Mouse (Mus musculus): ENCODE measurements around the gene Olfr1375.
"Not testable (repeated sequence)": the region's sequence is repeated elsewhere in the genome, so short reads cannot be mapped to it uniquely, and the experiment has no call there.

The Olfr1375 gene

DNA sequence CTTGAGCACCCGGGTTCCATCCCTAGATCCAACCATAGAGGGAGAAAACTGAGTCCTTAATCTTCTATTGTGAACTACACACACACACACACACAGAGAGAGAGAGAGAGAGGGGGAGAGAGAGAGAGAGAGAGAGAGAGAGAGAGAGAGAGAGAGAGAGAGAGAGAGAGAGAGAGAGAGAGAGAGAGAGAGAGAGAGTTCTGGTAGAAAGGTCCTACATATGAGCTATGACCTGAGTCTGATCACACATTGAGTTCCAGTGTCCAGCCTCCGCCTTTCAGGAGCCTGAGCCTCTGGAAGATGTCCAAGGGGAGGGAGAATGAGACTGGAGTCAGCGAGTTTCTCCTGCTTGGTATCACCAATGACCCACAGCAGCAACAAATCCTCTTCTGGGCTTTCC, at the start of gene Olfr1375:
Olfr1375 (plus strand) TSS at position 301 of the 400 bp plus-strand sequence.
- in situ Hi-C loops (cut with MboI, MseI), result not testable (repeated sequence)

DNA sequence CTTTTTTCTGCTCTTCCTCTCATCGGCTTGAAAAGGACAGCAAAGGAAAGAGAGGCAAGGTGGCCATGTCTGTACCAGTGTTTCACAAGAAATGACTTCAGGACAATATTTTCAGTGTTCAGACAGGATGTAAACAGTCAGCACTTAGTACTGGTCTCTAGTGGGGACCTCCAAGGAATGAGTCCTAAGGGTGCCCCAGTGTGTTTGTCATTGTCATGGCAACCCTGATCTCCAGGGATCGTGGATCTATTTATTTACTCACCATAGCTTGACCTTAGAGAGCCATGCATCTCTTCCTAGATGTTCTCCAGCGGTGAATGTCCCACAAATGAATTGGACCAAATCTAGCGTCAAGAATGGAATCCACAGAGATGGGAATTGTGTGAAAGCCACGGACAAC, 44.6 kb upstream of the Olfr1375 start, which contains the start of gene Olfr51:
Olfr51 (plus strand) TSS at position 301 of the 400 bp plus-strand sequence.
- in situ Hi-C loops (cut with MboI, MseI), result no loop called here

DNA sequence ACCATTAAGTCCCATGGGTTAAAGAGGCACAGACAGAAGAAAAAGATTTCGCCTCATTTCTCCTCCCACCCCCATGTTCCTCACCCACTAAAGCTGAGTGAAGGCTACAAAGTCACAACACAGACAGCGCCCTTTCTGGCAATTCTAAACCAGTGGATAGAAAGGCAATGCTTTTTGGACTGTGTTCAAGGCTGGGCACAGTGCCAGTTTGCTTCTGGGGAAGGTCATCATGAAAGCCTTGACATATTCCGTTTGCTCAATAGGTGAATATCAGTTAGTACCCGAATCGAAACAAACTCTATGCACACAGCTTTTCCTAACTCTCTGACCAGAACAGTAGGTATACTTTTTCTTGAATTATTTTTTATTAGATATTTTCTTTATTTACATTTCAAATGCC, 36.1 kb upstream of the Olfr1375 start:
- in situ Hi-C loops (cut with MboI, MseI), result no loop called here

DNA sequence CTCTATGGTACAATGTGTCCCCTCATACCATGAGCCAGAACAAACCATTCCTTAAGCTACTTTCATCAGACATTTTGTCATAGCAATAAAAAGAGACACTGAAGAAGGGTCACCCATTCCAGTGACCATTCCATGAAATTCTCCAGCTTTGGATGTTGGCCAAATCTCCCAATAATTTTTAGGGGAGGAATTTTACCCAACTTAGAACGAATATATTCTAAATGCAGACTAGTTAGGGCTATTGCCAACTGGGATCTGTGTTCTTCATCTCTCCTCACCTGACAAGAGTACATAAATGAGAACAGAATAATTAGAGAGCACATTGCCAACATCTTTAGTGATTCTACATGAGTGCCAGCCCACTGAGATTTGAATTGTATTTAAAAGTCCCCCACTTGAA, 34.0 kb upstream of the Olfr1375 start, which contains the start of gene Olfr54:
Olfr54 (plus strand) TSS at position 301 of the 400 bp plus-strand sequence.
- in situ Hi-C loops (cut with MboI, MseI), result no loop called here

DNA sequence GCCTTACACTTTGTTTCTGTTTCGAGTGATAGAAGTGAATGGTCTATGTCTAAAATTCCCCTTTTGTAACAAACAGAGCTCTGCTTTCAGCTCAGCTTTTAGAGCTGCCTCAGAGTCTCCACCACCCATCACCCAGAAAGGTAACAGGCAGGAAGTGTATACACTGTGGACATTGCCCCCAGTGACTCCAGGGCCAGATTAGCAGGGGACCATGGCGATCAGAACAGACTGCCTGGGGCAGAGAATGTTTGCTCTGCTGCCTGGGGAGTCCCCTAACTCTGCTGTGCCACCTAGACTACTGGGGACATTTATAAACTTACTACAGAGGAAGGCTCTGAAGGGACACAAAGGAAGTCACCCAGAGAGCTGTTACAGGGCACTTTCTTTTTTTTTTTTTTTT, 31.6 kb upstream of the Olfr1375 start:
- in situ Hi-C loops (cut with MboI, MseI), result no loop called here

DNA sequence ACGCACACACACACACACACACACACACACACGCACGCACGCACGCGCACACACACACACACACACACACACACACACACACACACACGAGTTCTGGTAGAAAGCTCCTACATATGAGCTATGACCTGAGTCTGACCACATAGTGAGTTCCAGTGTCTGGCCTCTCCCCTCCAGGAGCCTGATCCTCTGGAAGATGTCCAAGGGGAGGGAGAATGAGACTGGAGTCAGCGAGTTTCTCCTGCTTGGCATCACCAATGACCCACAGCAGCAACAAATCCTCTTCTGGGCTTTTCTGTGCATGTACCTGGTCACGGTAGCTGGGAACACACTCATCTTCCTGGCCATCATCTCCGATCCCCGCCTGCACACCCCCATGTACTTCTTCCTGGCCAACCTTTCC, 21.1 kb upstream of the Olfr1375 start:
- in situ Hi-C loops (cut with MboI, MseI), result not testable (repeated sequence)

DNA sequence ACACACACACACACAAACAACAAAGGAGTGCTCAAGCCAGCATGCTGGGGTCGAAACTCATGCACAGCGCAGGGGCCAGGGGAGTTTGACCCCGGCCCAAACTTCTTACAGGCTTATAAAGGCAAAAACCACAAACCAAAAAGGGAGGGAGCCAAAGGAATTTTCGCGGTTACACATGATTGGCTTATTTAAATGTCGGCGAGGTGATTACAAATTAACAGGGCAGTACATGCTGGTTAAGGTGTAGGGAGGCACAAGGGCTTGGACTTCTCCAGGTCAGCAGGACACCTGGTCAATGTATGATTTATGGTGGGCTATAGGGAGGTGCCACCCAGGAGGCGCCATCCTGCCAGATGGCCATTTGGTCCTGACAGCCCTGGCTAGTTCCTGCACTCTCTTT, 18.5 kb upstream of the Olfr1375 start:
- in situ Hi-C loops (cut with MboI, MseI), result not testable (repeated sequence)

DNA sequence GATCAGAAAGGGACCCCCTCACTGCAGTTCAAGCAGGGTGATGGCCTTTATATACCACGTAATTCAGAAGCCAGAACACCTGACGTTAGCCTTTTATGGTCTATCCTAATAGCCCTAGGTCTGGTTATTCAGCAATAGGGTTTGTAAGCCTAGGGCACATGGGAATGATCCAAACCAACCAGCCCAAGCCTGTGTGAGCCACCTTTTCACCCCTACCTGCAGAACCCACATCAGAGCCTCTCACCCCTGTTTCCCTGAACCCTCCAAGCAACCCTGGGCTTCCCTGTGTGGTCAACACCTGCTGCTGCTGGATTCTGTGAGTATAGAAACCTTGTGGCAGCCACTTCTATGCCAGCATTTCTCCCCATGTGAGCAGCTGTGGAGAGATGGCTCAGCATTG, 17.7 kb upstream of the Olfr1375 start:
- in situ Hi-C loops (cut with MboI, MseI), result loop anchor here (5.0 kb wide), 1 partner anchor 88 kb away; the partner anchor contains the start of gene 4933414I15Rik

DNA sequence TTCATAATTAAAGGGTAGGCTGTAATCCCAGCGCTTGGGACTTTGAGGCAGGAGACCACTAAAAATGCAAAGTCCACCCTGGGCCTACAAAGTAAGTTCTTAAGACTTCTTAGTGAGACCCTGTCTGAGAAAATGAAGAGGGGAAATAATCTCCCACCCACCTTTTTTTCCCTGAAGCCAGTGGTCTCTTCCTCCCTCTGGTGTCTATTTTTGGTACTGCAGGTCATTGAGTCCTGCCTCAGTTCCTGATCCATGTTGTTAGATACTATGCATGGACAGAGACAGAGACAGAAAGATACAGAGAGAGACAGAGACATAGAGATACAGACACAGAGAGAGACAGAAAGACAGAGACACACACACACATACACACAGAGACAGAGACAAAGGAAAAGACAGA, 15.1 kb upstream of the Olfr1375 start:
- in situ Hi-C loops (cut with MboI, MseI), result loop anchor here (5.0 kb wide), 1 partner anchor 91 kb away; the partner anchor contains the start of gene 4933414I15Rik

DNA sequence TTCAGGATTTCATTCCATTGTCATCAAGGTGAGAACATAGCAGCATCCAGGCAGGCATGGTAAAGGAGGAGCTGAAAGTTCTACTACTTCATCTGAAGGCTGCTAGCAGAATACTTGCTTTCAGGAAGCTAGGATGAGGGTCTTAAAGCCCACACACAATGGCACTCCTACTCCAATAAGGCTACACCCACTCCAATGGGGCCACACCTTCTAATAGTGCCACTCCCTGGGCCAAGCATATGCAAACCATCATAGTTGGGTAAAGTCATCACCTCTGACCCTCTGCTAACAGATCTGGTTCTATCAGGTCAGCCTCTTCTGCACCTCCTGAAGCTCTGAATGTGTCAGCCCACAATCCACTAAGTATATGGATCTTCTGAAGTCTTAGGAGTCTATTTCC, 13.8 kb upstream of the Olfr1375 start:
- in situ Hi-C loops (cut with MboI, MseI), result loop anchor here (5.0 kb wide), 1 partner anchor 92 kb away; the partner anchor contains the start of gene 4933414I15Rik

DNA sequence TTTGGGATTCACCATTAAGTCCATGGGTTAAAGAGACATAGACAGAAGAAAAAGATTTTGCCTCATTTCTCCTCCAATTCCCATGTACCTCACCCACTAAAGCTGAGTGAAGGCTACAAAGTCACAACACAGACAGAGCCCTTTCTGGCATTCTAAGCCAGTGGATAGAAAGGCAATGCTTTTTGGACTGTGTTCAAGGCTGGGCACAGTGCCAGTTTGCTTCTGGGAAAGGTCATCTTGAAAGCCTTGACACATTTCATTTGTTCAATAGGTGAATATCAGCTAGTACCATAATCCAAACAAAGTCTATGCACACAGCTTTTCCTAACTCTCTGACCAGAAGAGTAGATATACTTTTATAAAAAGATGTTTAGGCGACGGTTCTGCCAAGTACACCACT, 12.0 kb upstream of the Olfr1375 start:
- in situ Hi-C loops (cut with MboI, MseI), result no loop called here

DNA sequence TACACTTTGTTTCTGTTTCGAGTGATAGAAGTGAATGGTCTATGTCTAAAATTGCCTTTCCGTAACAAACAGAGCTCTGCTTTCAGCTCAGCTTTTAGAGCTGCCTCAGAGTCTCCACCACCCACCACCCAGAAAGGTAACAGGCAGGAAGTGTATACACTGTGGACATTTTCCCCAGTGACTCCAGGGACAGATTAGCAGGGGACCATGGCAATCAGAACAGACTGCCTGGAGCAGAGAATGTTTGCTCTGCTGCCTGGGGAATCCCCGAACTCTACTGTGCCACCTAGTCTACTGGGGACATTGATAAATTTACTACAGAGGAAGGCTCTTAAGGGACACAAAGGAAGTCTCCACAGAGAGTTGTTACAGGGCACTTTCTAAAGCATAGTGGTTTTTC, 3.1 kb upstream of the Olfr1375 start:
- in situ Hi-C loops (cut with MboI, MseI), result not testable (repeated sequence)

DNA sequence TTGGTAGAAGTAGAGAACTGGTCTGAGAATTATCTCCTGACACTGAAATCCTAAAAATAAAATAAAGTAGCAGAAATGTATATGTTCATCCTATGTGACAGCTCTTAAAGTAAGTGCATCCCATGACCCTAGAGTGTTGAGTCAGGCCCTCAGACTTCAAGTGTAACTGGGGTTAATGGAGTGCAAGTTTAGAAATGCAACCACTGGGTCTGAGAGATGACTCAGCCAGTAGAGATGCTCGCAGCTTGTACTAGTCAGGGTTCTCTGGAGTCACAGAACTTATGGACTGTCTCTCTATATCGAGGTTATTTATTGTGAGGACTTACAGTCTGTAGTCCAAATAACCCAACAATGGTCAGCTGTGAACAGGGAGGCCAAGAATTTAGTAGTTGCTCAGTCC, 3.8 kb downstream of the Olfr1375 start:
- in situ Hi-C loops (cut with MboI, MseI), result no loop called here

DNA sequence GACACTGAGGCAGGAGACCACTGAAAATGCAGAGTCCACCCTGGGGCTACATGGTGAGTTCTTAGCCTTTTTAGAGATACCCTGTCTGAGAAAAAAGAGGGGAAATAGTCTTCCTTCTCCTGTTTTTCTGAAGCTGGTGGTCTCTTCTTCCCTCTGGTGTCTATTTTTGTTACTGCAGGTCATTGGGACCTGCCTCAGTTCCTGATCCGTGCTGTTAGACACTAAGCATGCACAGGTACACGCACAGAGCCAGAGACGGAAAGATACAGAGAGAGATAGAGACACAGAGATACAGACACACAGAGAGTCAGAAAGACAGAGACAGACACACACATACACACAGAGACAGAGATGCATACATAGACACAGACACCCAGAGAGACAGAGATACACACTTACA, 5.3 kb downstream of the Olfr1375 start:
- in situ Hi-C loops (cut with MboI, MseI), result no loop called here

DNA sequence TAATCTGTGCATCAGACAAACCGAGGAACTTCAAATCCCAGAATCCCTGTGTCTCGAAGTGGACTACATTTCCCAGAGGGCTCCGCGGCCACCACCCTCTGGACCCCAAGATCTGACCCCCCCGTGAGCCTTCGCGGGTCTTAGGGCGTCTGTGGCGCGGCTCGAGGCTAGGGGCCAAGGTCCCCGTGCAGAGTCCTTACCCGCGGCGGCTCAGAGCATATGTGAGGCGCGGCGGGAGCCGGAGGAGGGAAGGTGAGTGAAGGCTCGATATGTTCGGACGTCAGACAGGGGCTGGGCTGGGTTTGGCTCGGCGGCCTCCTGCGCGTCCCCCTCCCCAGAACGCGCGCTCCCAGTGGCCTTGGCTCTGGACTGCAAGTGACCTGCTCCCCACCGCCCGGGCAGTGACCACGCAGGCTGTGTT, 11.3 kb downstream of the Olfr1375 start, which contains the start of gene Zfp354a:
Zfp354a (plus strand) TSS at position 107 of the 421 bp plus-strand sequence.
- in situ Hi-C loops (cut with MboI, MseI), result no loop called here

DNA sequence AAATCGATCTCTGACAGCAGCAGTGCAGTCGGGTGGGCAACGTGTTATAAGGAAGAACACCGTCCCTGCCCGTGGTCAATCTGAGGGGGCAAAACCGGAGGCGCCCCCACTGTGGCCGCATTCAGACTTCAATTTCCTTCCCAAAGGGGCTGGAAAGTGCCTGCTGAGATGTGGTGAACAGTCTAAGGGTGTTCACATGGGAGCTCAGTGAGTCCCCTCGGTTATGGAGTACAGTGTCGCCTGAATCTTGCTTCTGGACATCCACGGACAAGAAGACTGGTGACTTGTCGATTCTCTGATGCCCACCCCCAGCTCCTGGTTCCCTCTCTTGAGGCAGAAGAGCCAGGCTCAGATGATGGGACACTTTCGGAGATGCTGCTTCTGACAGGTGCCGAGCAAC, 11.7 kb downstream of the Olfr1375 start:
- in situ Hi-C loops (cut with MboI, MseI), result no loop called here

DNA sequence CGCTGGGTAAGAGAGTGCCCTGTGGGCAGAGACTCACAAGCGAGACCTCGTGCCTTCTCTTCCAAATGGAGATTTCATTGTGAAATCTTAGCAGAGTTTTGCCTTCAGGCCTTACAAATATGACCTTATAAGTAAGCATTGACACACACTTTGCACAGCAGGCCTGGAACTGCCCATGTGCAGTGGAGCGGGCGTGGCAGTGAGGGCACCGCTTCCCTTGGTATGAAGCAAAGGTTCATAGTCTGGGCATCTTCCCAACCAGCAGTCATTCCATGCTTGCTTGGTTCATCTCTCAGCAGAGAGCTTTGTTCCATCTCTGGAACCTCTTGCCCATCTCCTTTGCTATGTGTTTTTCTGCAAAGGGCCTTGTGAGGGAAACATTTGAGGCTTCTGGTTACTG, 13.1 kb downstream of the Olfr1375 start:
- in situ Hi-C loops (cut with MboI, MseI), result no loop called here

DNA sequence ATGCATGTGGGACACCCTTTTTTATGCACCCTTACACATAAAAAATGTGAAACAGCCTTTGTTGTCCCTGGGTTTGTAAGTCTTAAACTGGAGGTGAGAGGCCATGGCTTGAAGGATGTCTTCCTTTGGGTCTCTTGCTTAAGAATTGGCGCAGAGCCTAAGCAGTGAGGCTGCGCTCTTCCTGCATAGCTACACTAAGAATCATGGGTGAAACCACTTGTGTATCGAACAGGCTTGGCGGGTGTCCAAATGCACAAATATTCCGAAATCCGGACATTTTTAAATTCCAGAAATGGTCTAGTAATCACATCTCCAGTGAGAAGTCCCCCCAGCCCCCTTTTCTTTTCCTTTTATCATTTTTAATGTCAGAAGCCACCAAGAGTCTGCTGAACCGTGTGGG, 15.4 kb downstream of the Olfr1375 start:
- in situ Hi-C loops (cut with MboI, MseI), result no loop called here

DNA sequence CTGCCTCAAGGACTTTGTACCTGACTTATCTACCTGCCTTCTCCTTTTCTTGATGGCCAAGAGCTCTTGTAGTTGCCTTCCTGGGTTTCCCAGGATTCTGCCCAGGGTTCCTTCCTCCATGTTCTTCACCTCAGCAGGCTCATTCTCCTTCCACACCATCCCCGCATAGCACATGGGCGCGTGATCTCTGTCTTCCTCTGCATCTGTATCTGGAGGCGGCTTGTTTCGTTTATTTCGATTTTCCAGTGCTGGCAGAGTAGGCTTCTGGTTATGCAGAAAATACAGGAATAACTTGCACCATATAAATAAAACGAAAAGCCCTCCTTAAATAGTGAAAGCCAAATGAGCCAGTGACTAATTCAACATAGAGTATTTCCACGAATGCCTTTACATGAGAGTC, 15.9 kb downstream of the Olfr1375 start:
- in situ Hi-C loops (cut with MboI, MseI), result no loop called here

DNA sequence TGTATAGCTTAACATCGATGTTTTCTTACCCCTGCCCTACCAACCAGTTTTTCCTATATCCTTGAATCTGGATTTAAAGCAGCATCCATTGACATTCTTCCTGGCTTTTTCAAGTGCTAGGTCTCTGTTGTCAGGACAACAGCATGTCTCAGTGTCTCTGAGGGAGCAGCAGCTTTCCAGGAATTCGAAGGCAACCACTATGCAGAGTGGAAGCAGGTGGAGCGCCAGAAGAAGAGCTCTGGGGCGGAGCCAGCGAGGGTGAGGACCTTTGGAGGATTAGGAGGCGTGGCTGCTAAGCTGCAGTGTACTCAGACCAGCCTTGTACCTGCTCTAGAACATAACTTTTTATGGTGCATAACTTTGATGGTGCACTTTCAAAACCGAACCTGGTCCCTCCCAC, 36.6 kb downstream of the Olfr1375 start:
- in situ Hi-C loops (cut with MboI, MseI), result no loop called here

DNA sequence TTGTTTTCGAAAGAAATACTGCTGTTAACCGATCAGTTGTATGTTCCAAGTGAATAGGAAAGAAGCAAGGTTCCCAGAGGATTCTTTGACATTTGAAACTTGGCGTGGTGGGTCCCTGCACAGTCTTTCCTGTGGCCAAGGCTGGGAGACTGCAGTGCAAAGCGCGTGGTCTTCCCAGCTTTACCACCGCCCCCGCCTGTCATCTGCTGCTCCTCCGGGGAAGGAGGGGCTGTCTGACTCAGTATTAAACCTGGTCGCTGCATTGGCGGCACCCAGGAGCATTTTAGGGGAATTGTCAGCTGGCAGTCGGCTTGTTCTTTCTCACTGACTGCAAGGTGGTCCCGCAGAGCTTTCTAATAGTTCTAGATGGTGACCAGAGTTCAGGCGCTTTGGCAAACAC, 37.4 kb downstream of the Olfr1375 start:
- in situ Hi-C loops (cut with MboI, MseI), result no loop called here
